Mouse (Mus musculus): ENCODE measurements around the gene Camk1d.

DNA sequence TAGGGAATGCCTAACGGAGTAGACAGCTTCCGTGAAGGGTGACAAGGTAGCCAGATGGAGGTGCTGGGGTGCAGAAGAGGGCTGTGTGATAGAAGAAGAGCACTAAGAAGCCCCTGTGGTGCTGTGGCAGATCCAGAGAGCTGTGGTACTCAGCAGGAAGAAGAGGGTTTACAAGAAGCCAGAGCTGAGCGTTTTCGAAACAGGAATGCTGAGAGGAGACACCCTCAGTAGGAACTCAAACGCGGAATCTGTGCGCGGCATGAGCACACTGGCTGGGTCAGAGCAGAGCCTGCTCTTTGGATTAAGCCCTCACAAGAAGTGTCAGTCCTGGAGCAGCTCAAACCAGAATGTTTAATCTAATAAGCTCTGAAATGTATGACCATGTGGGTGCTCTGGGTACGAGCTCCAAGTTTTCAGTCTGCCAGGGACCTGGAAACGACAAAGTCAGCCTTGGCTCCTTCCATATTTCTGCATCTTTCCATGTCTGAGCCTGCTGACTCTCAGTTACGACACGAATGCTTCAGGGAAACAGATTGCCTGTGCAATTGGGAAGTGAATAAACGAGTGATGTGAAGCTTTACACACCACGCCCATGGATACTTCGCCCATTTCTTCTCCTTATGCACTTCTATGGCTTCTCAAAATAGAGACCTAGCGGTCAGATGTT lies 278.6 kb downstream of the Camk1d start:
- TF ChIP-seq CTCF (IDR thresholded peaks at IDR 0.05; ENCODE audit: control insufficient read depth, insufficient read depth, insufficient replicate concordance, low read depth, low read length) (no peak), POLR2A (IDR thresholded peaks at IDR 0.05; ENCODE audit: control insufficient read depth, low read depth, low read length) (no peak)

Data from testis, adult 2 months (tissue).